Mouse (Mus musculus) brain, adult 2 months (tissue): ENCODE results near the gene St14.

Experiments used
- DNase-seq: peaks from one replicate; pipeline ENCODE4 v3.0.0; 2011; ENCODE audit warnings: low read depth, low spot score

Gene St14

GRCm38 (mm10) chr9:31122464-31123030 lies 9.1 kb downstream of the St14 start:
- DNase-seq, result no peak

- DNase-seq, result no peak
Observed at GRCm38 (mm10) chr9:31120533-31120915, 11.1 kb downstream of the St14 start.

- DNase-seq, result no peak
Observed at GRCm38 (mm10) chr9:31119882-31120532, 11.6 kb downstream of the St14 start.

GRCm38 (mm10) chr9:31119405-31119804 lies 12.2 kb downstream of the St14 start:
- no peak for DNase-seq

- DNase-seq, result no peak
Observed at GRCm38 (mm10) chr9:31118520-31119298, 12.9 kb downstream of the St14 start.

- DNase-seq, result no peak
Observed at GRCm38 (mm10) chr9:31117488-31117887, 14.2 kb downstream of the St14 start.

GRCm38 (mm10) chr9:31117088-31117487 lies 14.6 kb downstream of the St14 start:
- no peak for DNase-seq

GRCm38 (mm10) chr9:31115586-31115985 lies 16.1 kb downstream of the St14 start:
- peak; percentile 41 for DNase-seq

GRCm38 (mm10) chr9:31108464-31108863 lies 23.2 kb downstream of the St14 start:
- no peak for DNase-seq

GRCm38 (mm10) chr9:31098118-31098517 lies 33.5 kb downstream of the St14 start:
- no peak for DNase-seq

GRCm38 (mm10) chr9:31097088-31098082 lies 34.3 kb downstream of the St14 start:
- peak; percentile 72 for DNase-seq

GRCm38 (mm10) chr9:31092833-31093195 lies 38.8 kb downstream of the St14 start:
- no peak for DNase-seq

- no peak for DNase-seq
Observed at GRCm38 (mm10) chr9:31092111-31092832, 39.4 kb downstream of the St14 start.

GRCm38 (mm10) chr9:31091162-31091581 lies 40.5 kb downstream of the St14 start:
- DNase-seq, result peak; percentile 66

- peak; percentile 75 for DNase-seq
Observed at GRCm38 (mm10) chr9:31090081-31091023, 41.3 kb downstream of the St14 start.

GRCm38 (mm10) chr9:31089541-31089940 lies 42.1 kb downstream of the St14 start:
- no peak for DNase-seq

- no peak for DNase-seq
Observed at GRCm38 (mm10) chr9:31088883-31089282, 42.8 kb downstream of the St14 start.

GRCm38 (mm10) chr9:31088116-31088515 lies 43.5 kb downstream of the St14 start:
- no peak for DNase-seq

- no peak for DNase-seq
Observed at GRCm38 (mm10) chr9:31087466-31087865, 44.2 kb downstream of the St14 start.

GRCm38 (mm10) chr9:31086754-31087145 lies 44.9 kb downstream of the St14 start:
- no peak for DNase-seq
